Mouse (Mus musculus) kidney, embryonic 14.5 days (tissue): ENCODE measurements around the gene Ifnz. TPM values are rescaled to one million over a fixed set of nuclear protein-coding genes. Genes with fewer than 3 reads are reported as not detected.
"Not testable (repeated sequence)": the region's sequence is repeated elsewhere in the genome, so short reads cannot be mapped to it uniquely, and the experiment has no call there.

Experiments
- ATAC-seq: fragments of 200-750 bp; cut with Nextera tagmentation; 2 replicates; pipeline ENCODE4 v1.8.0; 2017; ENCODE audit warnings: moderate number of reproducible peaks, mild to moderate bottlenecking, moderate TSS enrichment, moderate library complexity; ENCODE audit not compliant: low FRiP score, low TSS enrichment
- H3K27ac ChIP-seq: fragments of 300-500 bp; sonication (generic); 2 replicates; pipeline ENCODE4 v1.5.1; 2014; ENCODE audit warnings: low read depth, mild to moderate bottlenecking, low read length, moderate library complexity, mixed read lengths
- H3K27me3 ChIP-seq: fragments of 300-500 bp; sonication (generic); 2 replicates; pipeline ENCODE4 v1.6.1; 2014; ENCODE audit warnings: mild to moderate bottlenecking, low read length; ENCODE audit not compliant: control insufficient read depth, insufficient read depth
- H3K36me3 ChIP-seq: fragments of 300-500 bp; sonication (generic); 2 replicates; pipeline ENCODE4 v1.6.1; 2014; ENCODE audit warnings: low read length, mixed read lengths; ENCODE audit not compliant: control insufficient read depth, insufficient read depth
- H3K4me1 ChIP-seq: fragments of 300-500 bp; sonication (generic); 2 replicates; pipeline ENCODE4 v1.6.1; 2014; ENCODE audit warnings: low read length, mixed read lengths; ENCODE audit not compliant: control insufficient read depth, insufficient read depth
- H3K4me2 ChIP-seq: fragments of 300-500 bp; sonication (generic); replicated peaks from 2 replicates; pipeline ENCODE4 v1.6.1; 2014; ENCODE audit warnings: low read depth, mild to moderate bottlenecking, low read length
- H3K4me3 ChIP-seq: fragments of 300-500 bp; sonication (generic); 2 replicates; pipeline ENCODE4 v1.5.1; 2014; ENCODE audit warnings: mild to moderate bottlenecking, low read length
- H3K9ac ChIP-seq: fragments of 300-500 bp; sonication (generic); 2 replicates; pipeline ENCODE4 v1.6.1; 2014; ENCODE audit warnings: low read depth, mild to moderate bottlenecking, low read length, moderate library complexity
- H3K9me3 ChIP-seq: fragments of 300-500 bp; sonication (generic); 2 replicates; pipeline ENCODE4 v1.6.1; 2016; ENCODE audit warnings: low read length; ENCODE audit not compliant: control insufficient read depth
- WGBS: fragments of 180-500 bp; shearing (Covaris S2); extraction: QIAGEN DNeasy Blood & Tissue Kit; methylation state at CpG from one replicate; pipeline ENCODE4 v1.1.7; 2014; 5-methylcytosine and 5-hydroxymethylcytosine counted together
- polyA plus RNA-seq: library from polyadenylated mRNA; unstranded; fragments of >200 nt; fragmentation: Nextera tagmentation; extraction: Ambion mirVana; gene quantifications from 2 replicates; pipeline ENCODE4 v1.2.1, GENCODE M21; 2014

Gene Ifnz
- polyA plus RNA-seq, 1 experiment from 2014 or later, result 0.19 TPM

DNA sequence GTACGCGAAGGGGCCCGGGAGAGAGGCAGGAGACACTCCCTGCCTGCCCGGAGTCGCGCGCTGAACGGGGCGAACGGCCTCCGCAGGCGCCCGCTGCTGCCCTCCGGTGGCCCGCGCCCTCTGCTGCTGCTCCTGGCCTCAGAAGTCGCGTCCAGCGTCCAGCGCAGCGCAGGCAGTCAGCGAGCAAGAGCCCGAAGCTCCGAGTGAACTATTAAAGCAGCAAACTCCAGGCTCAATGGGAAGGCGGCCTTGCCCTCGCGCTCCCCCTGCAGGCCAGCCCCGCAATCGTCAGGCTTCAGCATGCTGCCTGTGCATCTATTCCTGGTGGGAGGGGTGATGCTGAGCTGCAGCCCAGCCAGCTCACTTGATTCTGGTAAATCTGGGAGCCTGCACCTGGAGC lies 21.0 kb downstream of the Ifnz start, which contains the start of gene Gm13287:
Gene Gm13287 (plus strand): TSS at position 301 of the 400 bp plus-strand sequence.
- WGBS, result no CpG with 5 or more reads among the region's 29 CpGs
- H3K9me3 ChIP-seq, H3K27me3 ChIP-seq, H3K36me3 ChIP-seq, H3K27ac ChIP-seq, H3K4me3 ChIP-seq, H3K4me1 ChIP-seq, H3K9ac ChIP-seq, H3K4me2 ChIP-seq, ATAC-seq: not testable (repeated sequence)

DNA sequence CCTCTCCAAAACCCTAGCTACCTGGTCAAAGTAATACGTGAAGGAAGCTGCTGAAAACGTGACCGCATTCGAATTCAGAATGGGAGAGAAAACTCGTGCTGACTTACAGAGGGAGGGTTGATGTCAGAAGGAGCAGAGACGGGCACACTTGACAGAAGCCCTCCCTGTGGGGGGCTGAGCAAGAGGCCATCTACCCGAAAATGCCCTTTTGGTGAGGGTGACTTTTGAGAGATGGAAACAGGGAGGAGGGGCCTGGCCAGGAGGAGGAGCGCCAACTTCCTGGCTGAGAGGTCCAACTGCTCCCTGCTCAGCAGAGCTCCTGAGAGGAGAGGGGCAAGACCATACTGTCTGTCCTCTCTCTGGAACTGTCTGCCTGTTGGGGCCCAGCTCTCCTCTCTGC lies 23.3 kb downstream of the Ifnz start, which contains the start of gene Gm13288:
Gene Gm13288 (plus strand): TSS at position 301 of the 400 bp plus-strand sequence.
- H3K9ac ChIP-seq, H3K27ac ChIP-seq, H3K4me3 ChIP-seq, H3K4me1 ChIP-seq, H3K36me3 ChIP-seq, ATAC-seq, H3K9me3 ChIP-seq, H3K4me2 ChIP-seq, H3K27me3 ChIP-seq: not testable (repeated sequence)
- WGBS, result no CpG with 5 or more reads among the region's 8 CpGs

DNA sequence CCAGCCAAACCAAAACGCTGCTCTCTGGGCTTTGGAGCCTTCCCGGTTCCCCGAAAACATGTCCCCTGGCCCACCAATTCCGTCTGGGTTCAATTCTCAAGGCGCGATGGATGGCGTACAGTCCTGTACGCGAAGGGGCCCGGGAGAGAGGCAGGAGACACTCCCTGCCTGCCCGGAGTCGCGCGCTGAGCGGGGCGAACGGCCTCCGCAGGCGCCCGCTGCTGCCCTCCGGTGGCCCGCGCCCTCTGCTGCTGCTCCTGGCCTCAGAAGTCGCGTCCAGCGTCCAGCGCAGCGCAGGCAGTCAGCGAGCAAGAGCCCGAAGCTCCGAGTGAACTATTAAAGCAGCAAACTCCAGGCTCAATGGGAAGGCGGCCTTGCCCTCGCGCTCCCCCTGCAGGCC lies 23.8 kb downstream of the Ifnz start:
- not testable (repeated sequence) for H3K4me1 ChIP-seq, H3K27ac ChIP-seq, H3K9ac ChIP-seq, H3K9me3 ChIP-seq, ATAC-seq, H3K36me3 ChIP-seq, H3K4me2 ChIP-seq, H3K4me3 ChIP-seq, H3K27me3 ChIP-seq
- 0% methylated on average over 13 of the region's 34 CpGs for WGBS

DNA sequence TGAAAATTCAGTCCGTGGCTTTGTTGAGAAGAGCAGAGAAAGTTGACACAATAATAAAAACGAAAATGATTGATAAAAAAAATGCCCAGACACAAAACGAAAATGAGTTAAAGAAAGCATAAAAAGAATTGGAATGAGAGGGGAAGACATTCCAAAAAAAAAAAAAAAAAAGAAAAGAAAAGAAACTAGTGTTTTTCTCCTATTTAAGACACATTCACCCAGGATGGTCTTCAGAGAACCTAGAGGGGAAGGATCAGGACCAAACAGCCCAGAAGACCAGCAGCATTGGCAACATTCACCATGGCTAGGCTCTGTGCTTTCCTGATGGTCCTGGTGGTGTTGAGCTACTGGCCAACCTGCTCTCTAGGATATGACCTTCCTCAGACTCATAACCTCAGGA lies 34.0 kb downstream of the Ifnz start, which contains the start of gene Ifna7:
Gene Ifna7 (plus strand): TSS at position 301 of the 400 bp plus-strand sequence.
- Histone ChIP-seq H3K36me3 (no peaks in the 10 kb centered on the region), H3K4me1 (no peaks in the 10 kb centered on the region), H3K27me3 (no peaks in the 10 kb centered on the region), H3K27ac (no peak within 1 kb of the TSS), H3K9ac (no peak within 1 kb of the TSS), H3K4me3 (no peak within 1 kb of the TSS), H3K9me3 (no peaks in the 10 kb centered on the region), H3K4me2 (no peak within 1 kb of the TSS)
- 63% methylated on average over 3 of the region's 3 CpGs for WGBS
- no peak for ATAC-seq

DNA sequence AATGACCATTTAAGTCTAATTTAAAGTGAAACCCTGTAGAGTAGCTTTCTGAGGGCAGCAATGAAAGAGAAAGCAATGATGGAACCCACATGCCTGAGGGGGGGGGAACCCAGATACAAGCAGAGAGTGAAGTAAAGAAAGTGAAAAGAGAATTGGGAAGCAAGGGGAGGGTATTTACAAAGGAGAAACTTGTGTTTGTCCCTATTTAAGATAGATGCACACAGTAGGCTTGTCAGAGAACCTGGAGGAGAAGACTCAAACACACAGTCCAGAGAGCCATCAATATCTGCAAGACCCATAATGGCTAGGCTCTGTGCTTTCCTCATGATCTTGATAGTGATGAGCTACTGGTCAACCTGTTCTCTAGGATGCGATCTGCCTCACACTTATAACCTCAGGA lies 37.7 kb downstream of the Ifnz start, which contains the start of gene Ifna11:
Gene Ifna11 (plus strand): TSS at position 301 of the 400 bp plus-strand sequence.
- Histone ChIP-seq H3K27me3 (no peaks in the 10 kb centered on the region), H3K27ac (no peak within 1 kb of the TSS), H3K4me1 (no peaks in the 10 kb centered on the region), H3K9me3 (no peaks in the 10 kb centered on the region), H3K9ac (no peak within 1 kb of the TSS), H3K36me3 (no peaks in the 10 kb centered on the region), H3K4me3 (no peak within 1 kb of the TSS), H3K4me2 (no peak within 1 kb of the TSS)
- no peak for ATAC-seq
- 81% methylated on average over 1 of the region's 1 CpGs for WGBS

DNA sequence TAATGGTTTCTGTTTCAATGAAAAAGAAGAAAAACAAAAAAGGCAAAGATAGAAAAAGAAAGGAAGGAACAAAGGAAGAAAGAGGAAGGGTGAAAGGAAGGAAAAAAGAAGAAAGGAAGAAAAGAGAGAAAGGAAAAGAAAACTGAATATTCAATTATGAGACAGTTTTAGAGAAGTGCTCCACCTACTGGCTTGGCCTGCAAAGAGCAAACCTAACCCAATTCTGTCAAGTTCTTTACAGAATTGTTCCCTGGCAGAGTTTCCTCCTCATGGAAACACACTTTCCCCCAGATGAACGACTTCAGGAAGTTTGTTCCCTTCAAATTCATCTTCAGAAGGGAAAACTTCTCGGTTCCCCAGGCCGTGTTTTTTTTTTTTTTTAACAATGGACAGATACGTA lies 41.1 kb downstream of the Ifnz start:
- Histone ChIP-seq H3K9me3 (no peaks in the 10 kb centered on the region), H3K36me3 (no peaks in the 10 kb centered on the region), H3K4me1 (no peaks in the 10 kb centered on the region), H3K9ac (no peak overlapping the region), H3K4me2 (no peak overlapping the region), H3K27ac (no peak overlapping the region), H3K4me3 (no peak overlapping the region), H3K27me3 (no peaks in the 10 kb centered on the region)
- 32% methylated on average over 4 of the region's 4 CpGs for WGBS
- no peak for ATAC-seq

DNA sequence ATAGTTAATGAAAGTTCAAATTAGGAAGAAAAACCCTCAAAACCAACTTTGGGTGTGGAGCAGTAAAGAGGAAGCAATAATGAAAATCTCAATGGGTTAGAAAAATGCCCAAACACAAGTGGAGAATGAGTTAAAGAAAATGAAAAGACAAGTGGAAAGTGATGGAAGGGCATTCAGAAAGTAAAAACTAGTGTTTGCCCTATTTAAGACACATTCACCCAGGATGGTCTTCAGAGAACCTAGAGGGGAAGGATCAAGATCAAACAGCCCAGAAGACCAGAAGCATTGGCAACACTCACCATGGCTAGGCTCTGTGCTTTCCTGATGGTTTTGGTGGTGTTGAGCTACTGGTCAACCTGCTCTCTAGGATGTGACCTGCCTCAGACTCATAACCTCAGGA lies 45.2 kb downstream of the Ifnz start, which contains the start of gene Ifna6:
Gene Ifna6 (plus strand): TSS at position 301 of the 400 bp plus-strand sequence.
- not testable (repeated sequence) for H3K36me3 ChIP-seq, H3K4me3 ChIP-seq, H3K9me3 ChIP-seq, H3K9ac ChIP-seq, H3K4me2 ChIP-seq, H3K4me1 ChIP-seq, ATAC-seq, H3K27me3 ChIP-seq, H3K27ac ChIP-seq

DNA sequence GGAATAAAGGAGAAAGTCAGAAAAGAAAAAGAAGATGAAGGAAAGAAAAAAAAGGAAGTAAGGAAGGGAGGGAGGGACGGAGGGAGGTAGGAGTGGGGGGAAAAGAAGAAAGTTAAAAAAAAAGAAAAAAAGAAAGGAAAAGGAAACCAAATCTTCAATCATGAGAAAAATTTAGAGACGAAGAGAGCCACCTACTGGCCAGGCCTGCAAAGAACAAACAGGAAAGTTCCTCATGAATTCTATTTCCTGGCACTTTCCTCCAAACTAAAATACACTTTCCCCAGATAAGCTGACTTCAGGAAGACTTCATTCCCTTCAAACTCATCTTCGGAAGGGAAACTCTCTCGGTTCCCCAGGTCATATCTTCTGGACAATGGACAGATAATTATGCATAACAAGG lies 48.6 kb downstream of the Ifnz start:
- Histone ChIP-seq H3K27me3 (no peaks in the 10 kb centered on the region), H3K9me3 (no peaks in the 10 kb centered on the region), H3K4me1 (no peaks in the 10 kb centered on the region), H3K36me3 (no peaks in the 10 kb centered on the region), H3K4me3 (no peak overlapping the region), H3K27ac (no peak overlapping the region), H3K9ac (no peak overlapping the region), H3K4me2 (no peak overlapping the region)
- WGBS, result 25% methylated on average over 4 of the region's 4 CpGs
- no peak for ATAC-seq
